Mouse (Mus musculus) CH12.LX (cell line): Measurements from ENCODE around the gene Gm14226. TPM values are rescaled to one million over a fixed set of nuclear protein-coding genes. Genes with fewer than 3 reads are reported as not detected.

Experiments
- DNase-seq: peaks from one replicate; pipeline ENCODE4 v3.0.0-alpha.2; 2013; ENCODE audit errors: extremely low read depth
- H3K27ac ChIP-seq: 2 replicates; pipeline ENCODE4 v1.5.1; 2012; ENCODE audit warnings: low read depth, mild to moderate bottlenecking, control low read depth, moderate library complexity; ENCODE audit not compliant: insufficient read depth
- H3K27me3 ChIP-seq: replicated peaks from 2 replicates; pipeline ENCODE3; 2012; ENCODE audit warnings: inconsistent platforms
- H3K36me3 ChIP-seq, 2 experiments: replicated peaks in 1 of 2; 2 replicates each; pipeline versions ENCODE3 to v1.6.1; 2012; ENCODE audit warnings: inconsistent platforms in 1 of 2, low read length in 1 of 2, mild to moderate bottlenecking in 1 of 2, mixed read lengths in 1 of 2, moderate library complexity in 1 of 2; ENCODE audit not compliant: control insufficient read depth in 1 of 2, insufficient read depth in 1 of 2
- H3K4me1 ChIP-seq, 2 experiments: 2 replicates each; pipeline ENCODE4 v1.6.1; 2012; ENCODE audit warnings: inconsistent platforms in 1 of 2, moderate library complexity in 1 of 2; ENCODE audit not compliant: insufficient read depth in 2 of 2, control insufficient read depth in 1 of 2
- H3K4me2 ChIP-seq: 2 replicates; pipeline ENCODE4 v1.6.1; 2012; ENCODE audit warnings: low read depth, mild to moderate bottlenecking, control low read depth; ENCODE audit not compliant: poor library complexity, insufficient read depth, severe bottlenecking
- H3K4me3 ChIP-seq, 3 experiments: fragments of 150-350 bp in 1 of 3; sonication (generic) in 1 of 3; replicated peaks in 1 of 3; 2 replicates each; pipeline versions ENCODE3 to v1.5.1; 2011 to 2012; ENCODE audit warnings: low read depth in 2 of 3, low read length in 2 of 3, mild to moderate bottlenecking in 2 of 3, moderate library complexity in 2 of 3, control low read depth in 1 of 3, improper control_type of control experiment in 1 of 3, inconsistent platforms in 1 of 3, mixed read lengths in 1 of 3; ENCODE audit not compliant: poor library complexity in 1 of 3
- H3K79me2 ChIP-seq: replicated peaks from 2 replicates; pipeline ENCODE4 v1.6.1; 2012; ENCODE audit warnings: mild to moderate bottlenecking, moderate library complexity; ENCODE audit not compliant: control insufficient read depth, poor library complexity, insufficient read depth, severe bottlenecking; ENCODE audit errors: extremely low read depth
- H3K9ac ChIP-seq: 2 replicates; pipeline ENCODE4 v1.6.1; 2012; ENCODE audit warnings: low read depth, mild to moderate bottlenecking, control low read depth, moderate library complexity; ENCODE audit not compliant: insufficient read depth
- H3K9me3 ChIP-seq: replicated peaks from 2 replicates; pipeline ENCODE3; 2012; ENCODE audit warnings: low read length, inconsistent platforms, mixed read lengths
- BHLHE40 ChIP-seq: IDR thresholded peaks from 2 replicates; pipeline ENCODE4 v1.6.1; 2011; ENCODE audit warnings: mild to moderate bottlenecking, low read depth, low read length, improper control_type of control experiment
- CHD1 ChIP-seq: IDR thresholded peaks from 2 replicates; pipeline ENCODE4 v1.6.1; 2012; ENCODE audit warnings: low read depth, low read length, improper control_type of control experiment, inconsistent platforms
- CHD2 ChIP-seq: IDR thresholded peaks from 2 replicates; pipeline ENCODE4 v1.6.1; 2011; ENCODE audit warnings: low read length, improper control_type of control experiment
- CTCF ChIP-seq, 2 experiments: IDR thresholded peaks in 1 of 2; conservative IDR thresholded peaks in 1 of 2; 2 replicates each; pipeline ENCODE4 v1.5.1; 2011 to 2012; ENCODE audit warnings: low read depth in 2 of 2, low read length in 2 of 2, improper control_type of control experiment in 1 of 2, inconsistent platforms in 1 of 2, mild to moderate bottlenecking in 1 of 2, moderate library complexity in 1 of 2
- ELF1 ChIP-seq: IDR thresholded peaks from 2 replicates; pipeline ENCODE4 v1.6.1; 2014; ENCODE audit warnings: low read depth, mild to moderate bottlenecking, inconsistent platforms, low read length, improper control_type of control experiment
- EP300 ChIP-seq: IDR thresholded peaks from 2 replicates; pipeline ENCODE4 v1.6.1; 2011; ENCODE audit warnings: low read length, improper control_type of control experiment
- ETS1 ChIP-seq: conservative IDR thresholded peaks from 2 replicates; pipeline ENCODE4 v1.6.1; 2012; ENCODE audit warnings: low read depth, mild to moderate bottlenecking, inconsistent platforms, low read length, improper control_type of control experiment, moderate library complexity
- GABPA ChIP-seq: IDR thresholded peaks from 2 replicates; pipeline ENCODE4 v1.6.1; 2012; ENCODE audit warnings: low read depth, low read length, improper control_type of control experiment, inconsistent platforms; ENCODE audit not compliant: insufficient replicate concordance
- HCFC1 ChIP-seq: IDR thresholded peaks from 2 replicates; pipeline ENCODE4 v1.6.1; 2012; ENCODE audit warnings: low read depth, mild to moderate bottlenecking, inconsistent platforms, low read length, improper control_type of control experiment
- KAT2A ChIP-seq: IDR thresholded peaks from 2 replicates; pipeline ENCODE4 v1.6.1; 2012; ENCODE audit warnings: low read length, improper control_type of control experiment, inconsistent platforms; ENCODE audit not compliant: insufficient replicate concordance
- MAFK ChIP-seq: IDR thresholded peaks from 2 replicates; pipeline ENCODE4 v1.6.1; 2011; ENCODE audit warnings: low read length, improper control_type of control experiment; ENCODE audit not compliant: insufficient replicate concordance
- MAX ChIP-seq: IDR thresholded peaks from 2 replicates; pipeline ENCODE4 v1.6.1; 2011; ENCODE audit warnings: low read length, improper control_type of control experiment
- MAZ ChIP-seq: IDR thresholded peaks from 2 replicates; pipeline ENCODE4 v1.6.1; 2012; ENCODE audit warnings: low read depth, mild to moderate bottlenecking, inconsistent platforms, low read length, improper control_type of control experiment, moderate library complexity
- MEF2A ChIP-seq: IDR thresholded peaks from 2 replicates; pipeline ENCODE4 v1.6.1; 2014; ENCODE audit warnings: low read depth, mild to moderate bottlenecking, inconsistent platforms, low read length, improper control_type of control experiment, borderline replicate concordance
- MXI1 ChIP-seq: IDR thresholded peaks from 2 replicates; pipeline ENCODE4 v1.6.1; 2011; ENCODE audit warnings: mild to moderate bottlenecking, low read depth, low read length, improper control_type of control experiment
- MYC ChIP-seq: IDR thresholded peaks from 2 replicates; pipeline ENCODE4 v1.6.1; 2011; ENCODE audit warnings: low read depth, mild to moderate bottlenecking, improper control_type of control experiment, low read length
- NELFE ChIP-seq: IDR thresholded peaks from 2 replicates; pipeline ENCODE4 v1.6.1; 2011; ENCODE audit warnings: low read depth, low read length, improper control_type of control experiment
- NRF1 ChIP-seq: IDR thresholded peaks from 2 replicates; pipeline ENCODE4 v1.6.1; 2014; ENCODE audit warnings: low read depth, mild to moderate bottlenecking, inconsistent platforms, low read length, improper control_type of control experiment, moderate library complexity
- POLR2A ChIP-seq: IDR thresholded peaks from 2 replicates; pipeline ENCODE4 v1.6.1; 2011; ENCODE audit warnings: low read depth, mild to moderate bottlenecking, improper control_type of control experiment, low read length
- POLR2AphosphoS2 ChIP-seq: IDR thresholded peaks from 2 replicates; pipeline ENCODE4 v1.6.1; 2011; ENCODE audit warnings: low read depth, low read length, improper control_type of control experiment
- RAD21 ChIP-seq: IDR thresholded peaks from 2 replicates; pipeline ENCODE4 v1.6.1; 2011; ENCODE audit warnings: low read depth, mild to moderate bottlenecking, low read length, improper control_type of control experiment, moderate library complexity
- RCOR1 ChIP-seq: conservative IDR thresholded peaks from 2 replicates; pipeline ENCODE4 v1.6.1; 2012; ENCODE audit warnings: low read depth, mild to moderate bottlenecking, inconsistent platforms, low read length, improper control_type of control experiment
- TBP ChIP-seq: conservative IDR thresholded peaks from 2 replicates; pipeline ENCODE4 v1.6.1; 2011; ENCODE audit warnings: low read depth, low read length, improper control_type of control experiment
- TCF12 ChIP-seq: IDR thresholded peaks from 2 replicates; pipeline ENCODE4 v1.6.1; 2014; ENCODE audit warnings: low read depth, mild to moderate bottlenecking, inconsistent platforms, low read length, improper control_type of control experiment
- UBTF ChIP-seq: IDR thresholded peaks from 2 replicates; pipeline ENCODE4 v1.6.1; 2012; ENCODE audit warnings: low read depth, mild to moderate bottlenecking, inconsistent platforms, low read length, improper control_type of control experiment, moderate library complexity
- USF1 ChIP-seq: IDR thresholded peaks from 2 replicates; pipeline ENCODE4 v1.6.1; 2014; ENCODE audit warnings: low read depth, mild to moderate bottlenecking, inconsistent platforms, low read length, improper control_type of control experiment
- USF2 ChIP-seq: conservative IDR thresholded peaks from 2 replicates; pipeline ENCODE4 v1.6.1; 2011; ENCODE audit warnings: low read depth, low read length, improper control_type of control experiment
- ZMIZ1 ChIP-seq: IDR thresholded peaks from 2 replicates; pipeline ENCODE4 v1.6.1; 2012; ENCODE audit warnings: low read depth, mild to moderate bottlenecking, inconsistent platforms, low read length, improper control_type of control experiment
- dilution Hi-C: fragments of 300-500 bp; cut with MboI; formaldehyde crosslinking; loops from 2 replicates; pipeline ENCODE4 v1.14.3; 2020; ENCODE audit warnings: low sequenced_read_pairs; ENCODE audit not compliant: extremely low pct_unique_long_range_greater_than_20kb, extremely low pct_ligation_motif_present
- in situ Hi-C: fragments of 300-500 bp; cut with MboI; formaldehyde crosslinking; loops from 3 replicates; pipeline ENCODE4 v1.14.3; 2019; ENCODE audit warnings: low sequenced_read_pairs, low pct_ligation_motif_present, low pct_unique_long_range_greater_than_20kb, mixed read lengths
- polyA plus RNA-seq: library from polyadenylated mRNA; unstranded; fragments of >175 nt; gene quantifications from 2 replicates; pipeline ENCODE4 v1.2.1, GENCODE M21; 2012; ENCODE audit warnings: low read depth; ENCODE audit not compliant: insufficient read length
- total RNA-seq, 2 experiments: library from RNA; depleted of rRNA; stranded (reverse); fragments of 300-350 nt in 1 of 2; fragments of >200 nt in 1 of 2; gene quantifications; 2 replicates each; pipeline ENCODE4 v1.2.3; 2012 to 2014

Gm14226 gene
- total and polyA plus RNA-seq, 3 experiments: not detected

- Histone ChIP-seq H3K9ac (peak overlapping the region; percentile 80), H3K36me3 (peaks cover 2 to 31% of the 10 kb centered on the region in 2 experiments), H3K27me3 (no peaks in the 10 kb centered on the region), H3K4me1 (peaks cover 5 to 39% of the 10 kb centered on the region in 2 experiments), H3K27ac (peak overlapping the region; percentile 90), H3K9me3 (no peaks in the 10 kb centered on the region), H3K4me2 (peak overlapping the region; percentile 61), H3K4me3 (peak overlapping the region; percentile 63 to 81 (median 70))
- DNase-seq: peak; percentile 95
- dilution Hi-C loops: no loop called here
- no peak for TF ChIP-seq CTCF (conservative IDR thresholded peaks at IDR 0.05 in 1 of 2, IDR thresholded peaks at IDR 0.05 in 1 of 2; ENCODE audit: low read depth in 2 of 2, low read length in 2 of 2)
- TF ChIP-seq ETS1: peak; percentile 17; the same call in 1 of the 2 replicates
- peak; percentile 98 for TF ChIP-seq ZMIZ1
- TF ChIP-seq MAZ: peak; percentile 60; the same call in 1 of the 2 replicates
- no peak for TF ChIP-seq CHD2
- peak; percentile 96 for TF ChIP-seq POLR2AphosphoS2
- peak; percentile 98 for TF ChIP-seq POLR2A
- TF ChIP-seq NELFE: peak; percentile 96
- no peak; the same call in 1 of the 2 replicates for TF ChIP-seq RAD21
- TF ChIP-seq TBP: peak; percentile 83
- peak; percentile 83 for TF ChIP-seq MAX
- no peak for TF ChIP-seq USF2
- TF ChIP-seq MAFK: peak; percentile 94
- peak; percentile 80 for TF ChIP-seq BHLHE40
- TF ChIP-seq ELF1: peak; percentile 36; the same call in 1 of the 2 replicates
- peak; percentile 5; the same call in 1 of the 2 replicates for TF ChIP-seq CHD1
- 0 out of 2 replicates have a peak, but pooled peaks have one; percentile 52 for TF ChIP-seq HCFC1
- 0 out of 2 replicates have a peak, but pooled peaks have one; percentile 55 for TF ChIP-seq KAT2A
- peak; percentile 23; the same call in 1 of the 2 replicates for TF ChIP-seq EP300
- peak; percentile 99 for TF ChIP-seq TCF12
- peak; percentile 78 for TF ChIP-seq MXI1
- TF ChIP-seq GABPA: no peak
- peak; percentile 38; the same call in 1 of the 2 replicates for TF ChIP-seq MYC
- TF ChIP-seq RCOR1: peak; percentile 63; the same call in 1 of the 2 replicates
- TF ChIP-seq USF1: no peak
- peak; percentile 80 for TF ChIP-seq MEF2A
- TF ChIP-seq UBTF: peak; percentile 83
- TF ChIP-seq NRF1: peak; percentile 82
- TF ChIP-seq, all 38 proteins: peak for 22
- H3K79me2 ChIP-seq: peaks cover 15% of the 10 kb centered on the region
- in situ Hi-C loops: no loop called here
Observed at GRCm38 (mm10) chr2:155050504-155051236, 32.6 kb downstream of the Gm14226 start.
